Mouse (Mus musculus) brain, embryonic 14.5 days (tissue): ENCODE data around the gene Timm22.

ENCODE experiments used
- CTCF ChIP-seq: fragments of 200-500 bp; IDR thresholded peaks from 2 replicates; pipeline ENCODE4 v1.5.1; 2012; ENCODE audit warnings: inconsistent platforms, mild to moderate bottlenecking, moderate library complexity, borderline replicate concordance; ENCODE audit not compliant: insufficient read depth, insufficient read length; ENCODE audit errors: extremely low read depth
- POLR2A ChIP-seq: fragments of 200-500 bp; IDR thresholded peaks from 2 replicates; pipeline ENCODE4 v1.6.1; 2012; ENCODE audit warnings: mild to moderate bottlenecking, inconsistent platforms, borderline replicate concordance; ENCODE audit not compliant: poor library complexity, insufficient read depth, insufficient read length, severe bottlenecking; ENCODE audit errors: extremely low read depth

DNA sequence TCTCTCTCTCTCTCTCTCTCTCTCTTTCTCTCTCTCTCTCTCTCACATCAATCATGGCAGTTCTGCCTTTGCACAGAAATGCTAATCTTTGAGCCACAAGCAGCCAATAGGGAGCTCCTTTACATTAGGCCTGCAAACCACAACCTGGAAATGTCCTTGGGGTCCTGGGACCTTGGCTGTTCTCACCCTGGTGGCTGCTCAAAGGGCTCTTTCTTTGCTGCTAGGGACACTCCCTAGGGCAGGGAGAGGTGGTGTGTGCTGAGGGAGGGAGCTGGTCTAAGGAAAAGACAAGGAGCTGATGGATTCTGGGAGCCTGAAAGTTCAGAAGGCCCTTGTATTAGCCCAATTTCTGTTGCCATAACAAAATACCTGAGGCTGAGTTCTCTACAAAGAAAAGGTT, 36.3 kb upstream of the Timm22 start:
- TF ChIP-seq CTCF (no peak), POLR2A (no peak)
